9 mouse cellular contexts compared by ENCODE assay signal in genomic region chr17:24897600-24897999, GRCm38 (mm10). TPM values are rescaled to one million over a fixed set of nuclear protein-coding genes. Genes with fewer than 3 reads are reported as not detected.
DNase-seq lines count a peak whose midpoint lies in the region; ATAC-seq and TF ChIP-seq lines count a peak whose summit lies in the region.
"Had no signal": no experiment of that assay in that cellular context is flagged by ENCODE, and none has a peak within 500 bp of the region (broad histone marks: within the 10 kb centered on the region; RNA-seq: fewer than 3 reads in every experiment).

No protein-coding gene starts in this region.

- no peaks in the 10 kb centered on the region for H3K27me3 ChIP-seq in kidney, postnatal 0 days (ENCODE audit: insufficient read depth, low read length)
- no peaks in the 10 kb centered on the region for H3K27me3 ChIP-seq in embryonic facial prominence, embryonic 13.5 days
- H3K27me3 ChIP-seq in hindbrain, embryonic 14.5 days (ENCODE audit: control insufficient read depth, insufficient read depth, low read length), result no peaks in the 10 kb centered on the region
- no peaks in the 10 kb centered on the region for H3K27me3 ChIP-seq in midbrain, embryonic 13.5 days

- no peaks in the 10 kb centered on the region for H3K9me3 ChIP-seq in kidney, postnatal 0 days (replicated peaks; ENCODE audit: low read length)
- H3K9me3 ChIP-seq in embryonic facial prominence, embryonic 13.5 days, result no peaks in the 10 kb centered on the region
- H3K9me3 ChIP-seq in hindbrain, embryonic 14.5 days (ENCODE audit: control insufficient read depth, low read length), result no peaks in the 10 kb centered on the region
- no peaks in the 10 kb centered on the region for H3K9me3 ChIP-seq in midbrain, embryonic 13.5 days

- 73% methylated on average over 4 of the region's 4 CpGs for WGBS in kidney, postnatal 0 days
- 75% methylated on average over 4 of the region's 4 CpGs for WGBS in embryonic facial prominence, embryonic 13.5 days
- 78% methylated on average over 4 of the region's 4 CpGs for WGBS in hindbrain, embryonic 14.5 days
- 92% methylated on average over 4 of the region's 4 CpGs for WGBS in midbrain, embryonic 13.5 days

- peak overlapping the region; percentile 95; the same call in 1 of the 2 replicates for H3K4me2 ChIP-seq in kidney, postnatal 0 days (ENCODE audit: low read length)
- peak overlapping the region; percentile 98 for H3K4me2 ChIP-seq in embryonic facial prominence, embryonic 13.5 days
- peak overlapping the region; percentile 97 for H3K4me2 ChIP-seq in hindbrain, embryonic 14.5 days (replicated peaks)
- H3K4me2 ChIP-seq in midbrain, embryonic 13.5 days (replicated peaks), result peak overlapping the region; percentile 90

- no peak overlapping the region for H3K4me3 ChIP-seq in kidney, postnatal 0 days (replicated peaks; ENCODE audit: low read depth, low read length)
- H3K4me3 ChIP-seq in embryonic facial prominence, embryonic 13.5 days, result peak overlapping the region; percentile 8
- H3K4me3 ChIP-seq in hindbrain, embryonic 14.5 days (replicated peaks; ENCODE audit: low read length), result peak overlapping the region; percentile 71; the same call in 1 of the 2 replicates
- peak overlapping the region; percentile 89 for H3K4me3 ChIP-seq in midbrain, embryonic 13.5 days (replicated peaks)

- 0 out of 2 replicates have a peak overlapping the region, but pooled peaks have one; percentile 9 for H3K9ac ChIP-seq in kidney, postnatal 0 days (ENCODE audit: low read depth, low read length)
- peak overlapping the region; percentile 96; the same call in 1 of the 2 replicates for H3K9ac ChIP-seq in embryonic facial prominence, embryonic 13.5 days
- H3K9ac ChIP-seq in hindbrain, embryonic 14.5 days, result peak overlapping the region; percentile 88
- peak overlapping the region; percentile 95 for H3K9ac ChIP-seq in midbrain, embryonic 13.5 days (replicated peaks)

- peaks cover 50% of the 10 kb centered on the region for H3K36me3 ChIP-seq in kidney, postnatal 0 days (ENCODE audit: insufficient read depth, low read length)
- peaks cover 64% of the 10 kb centered on the region for H3K36me3 ChIP-seq in embryonic facial prominence, embryonic 13.5 days
- peaks cover 68% of the 10 kb centered on the region for H3K36me3 ChIP-seq in hindbrain, embryonic 14.5 days (replicated peaks; ENCODE audit: control insufficient read depth, insufficient read depth)
- H3K36me3 ChIP-seq in midbrain, embryonic 13.5 days, result peaks cover 69% of the 10 kb centered on the region

- no peak for ATAC-seq in kidney, postnatal 0 days (replicated peaks; ENCODE audit: low FRiP score, low read depth)
- no peak for ATAC-seq in embryonic facial prominence, embryonic 13.5 days (ENCODE audit: insufficient number of reproducible peaks, insufficient read depth, low FRiP score, low TSS enrichment, low read depth)
- ATAC-seq in hindbrain, embryonic 14.5 days (ENCODE audit: low FRiP score), result no peak
- ATAC-seq in midbrain, embryonic 13.5 days, result no peak

- H3K4me1 ChIP-seq in kidney, postnatal 0 days (replicated peaks; ENCODE audit: insufficient read depth, low read length), result peaks cover 6% of the 10 kb centered on the region; the same call in 1 of the 2 replicates
- H3K4me1 ChIP-seq in embryonic facial prominence, embryonic 13.5 days, result peaks cover 40% of the 10 kb centered on the region
- H3K4me1 ChIP-seq in hindbrain, embryonic 14.5 days (replicated peaks; ENCODE audit: control insufficient read depth, insufficient read depth, low read length), result peaks cover 34% of the 10 kb centered on the region
- H3K4me1 ChIP-seq in midbrain, embryonic 13.5 days (replicated peaks), result peaks cover 46% of the 10 kb centered on the region

- H3K27ac ChIP-seq in kidney, postnatal 0 days, result no peak overlapping the region
- no peak overlapping the region for H3K27ac ChIP-seq in embryonic facial prominence, embryonic 13.5 days
- H3K27ac ChIP-seq in hindbrain, embryonic 14.5 days, result no peak overlapping the region
- no peak overlapping the region for H3K27ac ChIP-seq in midbrain, embryonic 13.5 days

- TF ChIP-seq CTCF in kidney, postnatal 0 days (IDR thresholded peaks at IDR 0.05; ENCODE audit: low read depth), result no peak

- DNase-seq in kidney, postnatal 0 days (ENCODE audit: low spot score), result no peak
- DNase-seq in kidney, adult 18-20 months, result no peak
- no peak for DNase-seq in hindbrain, embryonic 14.5 days (ENCODE audit: low spot score)
- DNase-seq in layer of hippocampus, adult 8-10 months (ENCODE audit: low spot score in 2 of 2), result no peak
- DNase-seq in thymus, adult 18-20 months, result no peak
- no peak for DNase-seq in adipocyte (ENCODE audit: low spot score)
- DNase-seq: right cerebral cortex, postnatal 14 days had no signal

RNA-seq across cellular contexts. Expression of gene Nme3, which starts 1.3 kb away (rescaled TPM):
- 87.1 and 93.1 TPM in 2 replicates for polyA plus RNA-seq in kidney, postnatal 0 days (2015; fragmentation: Nextera tagmentation; extraction: Ambion mirVana)
- polyA plus RNA-seq in embryonic facial prominence, embryonic 13.5 days (2015; fragmentation: Nextera tagmentation; extraction: Ambion mirVana), result 48.9 and 58.2 TPM in 2 replicates
- polyA plus RNA-seq in hindbrain, embryonic 14.5 days (2014; fragmentation: Nextera tagmentation; extraction: Ambion mirVana), result 85.6 and 95.8 TPM in 2 replicates
- polyA plus RNA-seq in midbrain, embryonic 13.5 days (2015; fragmentation: Nextera tagmentation; extraction: Ambion mirVana), result 74.1 and 76.8 TPM in 2 replicates
- total RNA-seq in layer of hippocampus, adult 8-10 months (2022), result 10 to 100 TPM; 50.9 to 64.2 (median 51.9) TPM

RNA-seq across cellular contexts. Expression of gene Mrps34, which starts 2.7 kb away (rescaled TPM):
- polyA plus RNA-seq in kidney, postnatal 0 days (2015; fragmentation: Nextera tagmentation; extraction: Ambion mirVana), result 141 TPM in 2 replicates
- 86.1 and 93.0 TPM in 2 replicates for polyA plus RNA-seq in embryonic facial prominence, embryonic 13.5 days (2015; fragmentation: Nextera tagmentation; extraction: Ambion mirVana)
- 72.9 and 82.6 TPM in 2 replicates for polyA plus RNA-seq in hindbrain, embryonic 14.5 days (2014; fragmentation: Nextera tagmentation; extraction: Ambion mirVana)
- polyA plus RNA-seq in midbrain, embryonic 13.5 days (2015; fragmentation: Nextera tagmentation; extraction: Ambion mirVana), result 73.0 and 82.3 TPM in 2 replicates
- 10 to 100 TPM; 63.3 to 78.7 (median 73.4) TPM for total RNA-seq in layer of hippocampus, adult 8-10 months (2022)

RNA-seq across cellular contexts. Expression of gene Eme2, which starts 2.7 kb away (rescaled TPM):
- 29.5 and 29.6 TPM in 2 replicates for polyA plus RNA-seq in kidney, postnatal 0 days (2015; fragmentation: Nextera tagmentation; extraction: Ambion mirVana)
- polyA plus RNA-seq in embryonic facial prominence, embryonic 13.5 days (2015; fragmentation: Nextera tagmentation; extraction: Ambion mirVana), result 31.9 and 34.4 TPM in 2 replicates
- 22.7 and 23.7 TPM in 2 replicates for polyA plus RNA-seq in hindbrain, embryonic 14.5 days (2014; fragmentation: Nextera tagmentation; extraction: Ambion mirVana)
- polyA plus RNA-seq in midbrain, embryonic 13.5 days (2015; fragmentation: Nextera tagmentation; extraction: Ambion mirVana), result 36.8 and 38.4 TPM in 2 replicates
- 10 to 100 TPM; 54.6 to 64.3 (median 62.0) TPM for total RNA-seq in layer of hippocampus, adult 8-10 months (2022)

RNA-seq across cellular contexts. Expression of gene Spsb3, which starts 11.2 kb away (rescaled TPM):
- 53.4 and 55.9 TPM in 2 replicates for polyA plus RNA-seq in kidney, postnatal 0 days (2015; fragmentation: Nextera tagmentation; extraction: Ambion mirVana)
- 39.3 and 43.2 TPM in 2 replicates for polyA plus RNA-seq in embryonic facial prominence, embryonic 13.5 days (2015; fragmentation: Nextera tagmentation; extraction: Ambion mirVana)
- 75.0 and 82.0 TPM in 2 replicates for polyA plus RNA-seq in hindbrain, embryonic 14.5 days (2014; fragmentation: Nextera tagmentation; extraction: Ambion mirVana)
- polyA plus RNA-seq in midbrain, embryonic 13.5 days (2015; fragmentation: Nextera tagmentation; extraction: Ambion mirVana), result 71.7 and 74.7 TPM in 2 replicates
- 10 to 100 TPM; 40.6 to 45.3 (median 41.8) TPM for total RNA-seq in layer of hippocampus, adult 8-10 months (2022)

RNA-seq across cellular contexts. Expression of gene Nubp2, which starts 11.5 kb away (rescaled TPM):
- 55.9 and 57.5 TPM in 2 replicates for polyA plus RNA-seq in kidney, postnatal 0 days (2015; fragmentation: Nextera tagmentation; extraction: Ambion mirVana)
- polyA plus RNA-seq in embryonic facial prominence, embryonic 13.5 days (2015; fragmentation: Nextera tagmentation; extraction: Ambion mirVana), result 46.3 and 51.5 TPM in 2 replicates
- 67.4 and 72.8 TPM in 2 replicates for polyA plus RNA-seq in hindbrain, embryonic 14.5 days (2014; fragmentation: Nextera tagmentation; extraction: Ambion mirVana)
- polyA plus RNA-seq in midbrain, embryonic 13.5 days (2015; fragmentation: Nextera tagmentation; extraction: Ambion mirVana), result 68.2 and 75.3 TPM in 2 replicates
- total RNA-seq in layer of hippocampus, adult 8-10 months (2022), result 10 to 100 TPM; 32.1 to 36.8 (median 33.3) TPM

Comparison
In these comparisons a context has a peak if more than half of its experiments do, and no peak if none do; other contexts are left out.
1. H3K9ac ChIP-seq: peak in every context shown above with its lines; median percentile 96 in embryonic facial prominence, embryonic 13.5 days; 95 in midbrain, embryonic 13.5 days; 88 in hindbrain, embryonic 14.5 days; 9 in kidney, postnatal 0 days.